Mouse (Mus musculus) intestine, embryonic 16.5 days (tissue): ENCODE measurements around the gene Syvn1. TPM values are rescaled to one million over a fixed set of nuclear protein-coding genes. Genes with fewer than 3 reads are reported as not detected.

Experiments
- ATAC-seq: fragments of 200-750 bp; cut with Nextera tagmentation; 2 replicates; pipeline ENCODE4 v1.8.0; 2017; ENCODE audit warnings: moderate TSS enrichment, moderate library complexity
- H3K27ac ChIP-seq: fragments of 300-500 bp; sonication (generic); 2 replicates; pipeline ENCODE4 v1.5.1; 2014; ENCODE audit warnings: mild to moderate bottlenecking, low read length
- H3K27me3 ChIP-seq: fragments of 300-500 bp; sonication (generic); replicated peaks from 2 replicates; pipeline ENCODE4 v1.6.1; 2014; ENCODE audit warnings: low read length, control low read depth, mixed read lengths; ENCODE audit not compliant: control insufficient read depth, insufficient read depth
- H3K36me3 ChIP-seq: fragments of 300-500 bp; sonication (generic); 2 replicates; pipeline ENCODE4 v1.6.1; 2014; ENCODE audit warnings: low read length, control low read depth; ENCODE audit not compliant: control insufficient read depth, insufficient read depth
- H3K4me1 ChIP-seq: fragments of 300-500 bp; sonication (generic); 2 replicates; pipeline ENCODE4 v1.6.1; 2014; ENCODE audit warnings: low read length, control low read depth, mixed read lengths; ENCODE audit not compliant: control insufficient read depth, insufficient read depth
- H3K4me2 ChIP-seq: fragments of 300-500 bp; sonication (generic); 2 replicates; pipeline ENCODE4 v1.6.1; 2014; ENCODE audit warnings: low read depth, low read length, control low read depth
- H3K4me3 ChIP-seq: fragments of 300-500 bp; sonication (generic); 2 replicates; pipeline ENCODE4 v1.5.1; 2014; ENCODE audit warnings: mild to moderate bottlenecking, low read length
- H3K9ac ChIP-seq: fragments of 300-500 bp; sonication (generic); 2 replicates; pipeline ENCODE4 v1.6.1; 2014; ENCODE audit warnings: low read depth, low read length
- H3K9me3 ChIP-seq: fragments of 300-500 bp; sonication (generic); 2 replicates; pipeline ENCODE4 v1.6.1; 2016; ENCODE audit warnings: low read length, control low read depth; ENCODE audit not compliant: control insufficient read depth
- WGBS: fragments of 180-500 bp; shearing (Covaris S2); extraction: QIAGEN DNeasy Blood & Tissue Kit; methylation state at CpG from one replicate; pipeline ENCODE4 v1.1.7; 2014; 5-methylcytosine and 5-hydroxymethylcytosine counted together
- polyA plus RNA-seq: library from polyadenylated mRNA; unstranded; fragments of >200 nt; fragmentation: Nextera tagmentation; extraction: Ambion mirVana; gene quantifications from 2 replicates; pipeline ENCODE4 v1.2.1, GENCODE M21; 2015

The Syvn1 gene
- polyA plus RNA-seq, result 29.1 and 36.4 TPM in 2 replicates

DNA sequence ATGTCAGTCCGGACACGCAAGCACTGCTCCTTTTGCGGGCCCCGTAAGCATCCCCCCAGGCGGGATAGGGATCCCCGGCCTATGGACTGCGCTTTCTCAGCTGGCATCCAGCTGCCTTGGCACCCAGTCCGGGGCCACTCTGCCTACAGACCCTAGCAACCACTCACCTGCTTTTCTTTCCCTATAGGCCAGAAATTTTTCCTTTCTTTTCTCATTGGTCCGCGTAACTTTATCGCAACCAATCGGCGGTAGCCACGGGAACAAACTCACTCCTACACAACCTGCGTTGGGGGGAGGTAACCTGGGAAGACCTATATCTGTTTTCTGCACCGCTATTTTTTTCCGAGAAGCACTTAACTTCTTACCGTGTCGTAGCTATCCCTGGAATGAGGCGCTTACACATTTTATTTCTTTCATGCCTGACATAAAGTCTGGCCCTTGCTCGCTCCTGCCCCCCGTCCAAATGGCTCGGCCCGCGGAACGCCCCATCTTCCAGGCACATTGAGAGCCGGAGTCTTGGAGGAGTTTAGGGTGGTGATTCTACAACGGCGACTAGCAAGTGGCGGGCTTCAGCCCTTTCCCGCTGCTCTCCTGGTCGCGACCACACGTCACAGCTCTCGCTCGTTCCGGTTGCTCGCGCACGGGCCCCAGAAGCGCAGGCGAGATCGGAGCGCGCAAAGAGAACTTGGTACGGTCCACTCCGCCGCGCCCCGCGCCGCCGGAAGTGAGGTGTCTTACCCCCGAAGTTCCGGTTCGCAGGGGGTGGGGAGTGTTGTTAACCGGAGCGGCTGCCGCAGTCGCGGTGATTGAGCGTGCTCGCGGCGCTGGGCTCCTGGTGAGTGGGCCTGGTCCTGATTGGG is at the start of gene Syvn1:
Syvn1 (plus strand) TSS at position 283 of the 860 bp plus-strand sequence.
- H3K4me2 ChIP-seq, result peak within 1 kb of the TSS; percentile 77
- H3K9me3 ChIP-seq, result no peaks in the 10 kb centered on the region
- peak within 1 kb of the TSS; percentile 80 for H3K4me3 ChIP-seq
- H3K27me3 ChIP-seq, result no peaks in the 10 kb centered on the region
- H3K4me1 ChIP-seq, result peaks cover 12% of the 10 kb centered on the region
- peak within 1 kb of the TSS; percentile 99 for H3K27ac ChIP-seq
- WGBS, result under 1% methylated on average over 65 of the region's 65 CpGs
- H3K9ac ChIP-seq, result peak within 1 kb of the TSS; percentile 94
- ATAC-seq, result peak; percentile 92
- H3K36me3 ChIP-seq, result peaks cover 31% of the 10 kb centered on the region

DNA sequence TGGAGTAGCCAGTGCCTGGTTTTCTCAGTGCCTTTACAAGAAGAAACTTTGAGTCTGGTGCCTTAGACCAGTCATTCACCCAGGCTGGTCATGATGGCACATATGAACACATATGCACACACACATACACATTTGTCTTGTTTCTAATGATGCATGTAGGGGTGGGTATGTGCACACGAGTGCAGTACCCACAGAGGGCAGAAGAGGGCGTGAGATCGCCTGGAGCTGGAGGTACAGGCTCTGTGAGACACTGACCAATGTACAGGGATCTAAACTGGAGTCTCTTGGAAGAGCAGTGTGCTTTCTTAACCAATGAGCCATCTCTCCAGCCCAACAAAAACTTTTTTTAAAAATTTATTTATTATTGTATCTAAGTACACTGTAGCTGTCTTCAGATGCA is 48.2 kb upstream of the Syvn1 start:
- Histone ChIP-seq H3K36me3 (no peaks in the 10 kb centered on the region), H3K9me3 (no peaks in the 10 kb centered on the region), H3K27ac (no peak overlapping the region), H3K4me3 (no peak overlapping the region), H3K27me3 (no peaks in the 10 kb centered on the region), H3K4me2 (no peak overlapping the region), H3K4me1 (no peaks in the 10 kb centered on the region), H3K9ac (no peak overlapping the region)
- 78% methylated on average over 3 of the region's 3 CpGs for WGBS
- no peak for ATAC-seq

DNA sequence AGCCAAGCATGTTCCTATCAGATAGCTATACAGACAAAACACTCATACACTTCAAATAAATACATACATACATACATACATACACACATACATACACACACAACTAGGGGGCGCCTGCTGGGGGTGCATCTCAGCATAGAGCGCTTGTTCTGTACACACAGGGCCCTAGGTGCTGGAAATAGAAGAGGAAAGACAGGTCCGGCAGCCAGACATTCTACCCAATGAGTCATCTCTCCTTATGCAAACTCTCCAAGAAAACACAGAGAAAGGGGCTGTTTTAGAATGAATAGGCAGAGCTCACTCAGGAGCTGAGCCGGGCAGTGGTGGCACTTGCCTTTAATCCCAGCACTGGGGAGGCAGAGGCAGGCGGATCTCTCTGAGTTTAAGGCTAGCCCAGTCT is 46.4 kb upstream of the Syvn1 start:
- Histone ChIP-seq H3K27me3 (no peaks in the 10 kb centered on the region), H3K27ac (no peak overlapping the region), H3K36me3 (no peaks in the 10 kb centered on the region), H3K9me3 (no peaks in the 10 kb centered on the region), H3K4me2 (no peak overlapping the region), H3K4me1 (no peaks in the 10 kb centered on the region), H3K9ac (no peak overlapping the region), H3K4me3 (no peak overlapping the region)
- 79% methylated on average over 5 of the region's 5 CpGs for WGBS
- no peak for ATAC-seq

DNA sequence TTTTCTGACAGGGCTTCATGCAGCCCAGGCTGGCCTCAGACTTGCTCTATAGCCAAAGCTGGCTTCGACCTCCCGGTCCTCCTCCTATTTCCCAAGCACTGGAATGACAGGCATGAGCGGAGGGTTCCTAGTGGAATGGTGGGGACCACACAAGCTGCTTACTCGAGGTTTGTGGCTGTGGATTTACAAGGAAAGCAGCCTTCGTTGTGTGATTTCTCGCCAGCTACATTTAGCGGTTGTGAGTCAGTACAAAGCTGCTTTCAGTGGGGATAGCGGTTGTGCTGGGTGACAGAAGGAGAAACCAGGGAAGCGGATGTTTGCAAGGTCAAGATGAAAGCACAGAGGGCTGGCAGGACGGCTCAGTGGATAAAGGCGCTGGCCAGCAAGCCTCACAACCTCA is 40.8 kb upstream of the Syvn1 start:
- H3K4me1 ChIP-seq, result no peaks in the 10 kb centered on the region
- H3K9me3 ChIP-seq, result no peaks in the 10 kb centered on the region
- no peaks in the 10 kb centered on the region for H3K27me3 ChIP-seq
- H3K9ac ChIP-seq, result no peak overlapping the region
- WGBS, result 61% methylated on average over 11 of the region's 11 CpGs
- H3K4me2 ChIP-seq, result no peak overlapping the region
- ATAC-seq, result no peak
- no peaks in the 10 kb centered on the region for H3K36me3 ChIP-seq
- no peak overlapping the region for H3K27ac ChIP-seq
- no peak overlapping the region for H3K4me3 ChIP-seq

DNA sequence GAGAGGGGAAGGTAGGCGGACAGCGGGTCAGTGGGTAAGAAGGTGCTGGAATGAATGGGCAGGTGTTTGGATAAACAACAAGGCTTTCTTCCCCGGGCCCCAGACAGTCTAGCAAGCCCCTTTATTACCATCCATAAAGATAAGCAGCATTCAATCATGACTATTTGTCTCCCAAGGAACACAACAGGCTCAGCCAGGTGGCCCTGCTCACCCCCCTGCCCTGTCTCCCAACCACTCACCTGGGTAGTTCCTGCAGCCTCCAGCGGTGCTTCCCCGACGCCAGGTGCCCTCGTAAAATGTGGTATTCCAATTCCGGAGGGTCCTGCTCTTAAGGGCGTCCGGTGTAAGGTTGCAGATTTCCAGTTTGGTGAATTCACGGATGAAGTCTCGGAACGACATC is 39.4 kb upstream of the Syvn1 start:
- Histone ChIP-seq H3K27me3 (no peaks in the 10 kb centered on the region), H3K4me2 (no peak overlapping the region)
- 45% methylated on average over 13 of the region's 13 CpGs for whole genome bisulfite sequencing

DNA sequence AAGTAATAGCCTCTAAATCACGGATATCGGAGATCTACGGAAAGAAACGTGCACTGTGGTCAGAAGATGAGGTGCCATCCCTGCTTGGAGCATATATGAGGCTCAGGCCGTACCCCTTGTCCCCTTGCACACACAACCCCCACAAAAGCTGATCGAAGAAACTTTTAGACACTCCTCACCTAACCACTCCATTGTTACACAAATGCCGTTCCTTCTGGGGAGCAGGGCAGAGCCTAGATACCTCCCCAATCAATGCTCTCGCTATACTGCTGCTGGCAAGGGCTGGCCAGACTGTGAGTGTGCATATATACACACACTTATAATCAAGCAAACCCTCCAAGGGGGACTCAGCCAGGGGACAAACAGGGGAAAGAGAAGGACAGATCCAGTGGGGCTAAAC is 37.2 kb upstream of the Syvn1 start:
- no peaks in the 10 kb centered on the region for H3K4me1 ChIP-seq
- no peak overlapping the region for H3K4me2 ChIP-seq
- no peak for ATAC-seq
- 83% methylated on average over 8 of the region's 8 CpGs for WGBS
- H3K9ac ChIP-seq, result no peak overlapping the region
- no peaks in the 10 kb centered on the region for H3K36me3 ChIP-seq
- H3K27me3 ChIP-seq, result no peaks in the 10 kb centered on the region
- no peaks in the 10 kb centered on the region for H3K9me3 ChIP-seq
- no peak overlapping the region for H3K4me3 ChIP-seq
- H3K27ac ChIP-seq, result no peak overlapping the region

More for the DNA sequence above, 39.4 kb upstream of the Syvn1 start:
- no peaks in the 10 kb centered on the region for H3K4me1 ChIP-seq
- no peaks in the 10 kb centered on the region for H3K9me3 ChIP-seq
- no peaks in the 10 kb centered on the region for H3K36me3 ChIP-seq
- no peak overlapping the region for H3K4me3 ChIP-seq
- no peak overlapping the region for H3K27ac ChIP-seq
- peak; percentile 93 for ATAC-seq
- H3K9ac ChIP-seq, result no peak overlapping the region

DNA sequence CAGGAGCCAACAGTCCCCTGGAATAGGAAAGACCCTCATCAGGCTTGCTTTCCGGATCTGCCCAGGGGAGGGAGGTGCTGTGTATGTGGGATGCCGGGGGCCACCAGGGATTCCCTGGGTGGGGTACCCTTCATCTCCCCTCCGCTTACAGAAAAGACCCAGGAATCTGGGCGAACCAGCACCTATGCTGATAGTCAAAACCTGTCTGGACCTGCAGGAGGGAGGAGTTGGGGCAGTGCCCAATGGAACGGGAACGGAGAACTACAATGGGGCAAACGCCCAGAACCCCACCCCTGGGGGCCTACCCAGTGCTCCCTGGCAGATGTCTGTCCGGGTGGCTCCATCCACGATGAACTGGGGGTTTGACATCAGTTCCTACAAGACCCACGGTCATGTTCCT is 32.7 kb upstream of the Syvn1 start:
- H3K36me3 ChIP-seq, result no peaks in the 10 kb centered on the region
- 87% methylated on average over 10 of the region's 10 CpGs for WGBS
- peaks cover 13% of the 10 kb centered on the region for H3K4me1 ChIP-seq
- ATAC-seq, result no peak
- no peak overlapping the region for H3K9ac ChIP-seq
- H3K9me3 ChIP-seq, result no peaks in the 10 kb centered on the region
- H3K4me2 ChIP-seq, result no peak overlapping the region
- H3K27ac ChIP-seq, result no peak overlapping the region
- H3K4me3 ChIP-seq, result no peak overlapping the region
- no peaks in the 10 kb centered on the region for H3K27me3 ChIP-seq

DNA sequence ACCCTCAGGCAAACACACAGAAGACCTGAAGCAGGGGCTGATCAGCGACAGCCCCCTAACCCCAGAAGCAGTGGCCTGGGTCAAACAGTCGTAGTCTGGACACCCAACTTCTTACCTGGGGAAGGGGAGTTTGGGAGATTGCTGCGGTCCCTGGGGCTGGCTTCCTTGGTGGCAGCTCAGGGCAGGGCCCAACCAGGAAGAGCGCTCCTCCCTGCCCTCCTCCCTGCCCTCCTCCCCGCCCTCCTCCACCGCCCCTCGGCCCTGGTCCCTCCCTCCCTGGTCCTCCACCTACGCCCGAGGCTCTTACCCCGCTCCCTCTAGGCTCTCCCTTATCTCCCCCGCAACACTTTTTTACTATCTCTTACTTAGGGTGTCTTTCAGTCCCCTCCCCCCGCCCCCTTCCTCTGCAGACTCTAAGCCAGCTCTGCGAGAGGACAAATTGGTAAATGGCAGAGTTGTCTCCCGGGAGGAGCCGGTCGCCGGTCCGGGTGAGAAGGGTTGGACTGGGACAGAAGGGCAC is 31.3 kb upstream of the Syvn1 start:
- ATAC-seq, result peak; percentile 92
- Histone ChIP-seq H3K9me3 (no peaks in the 10 kb centered on the region), H3K9ac (peak overlapping the region; percentile 78), H3K4me1 (peaks cover 13% of the 10 kb centered on the region), H3K27me3 (no peaks in the 10 kb centered on the region), H3K4me2 (peak overlapping the region; percentile 92), H3K27ac (peak overlapping the region; percentile 34), H3K4me3 (peak overlapping the region; percentile 64), H3K36me3 (no peaks in the 10 kb centered on the region)
- WGBS, result 2% methylated on average over 18 of the region's 18 CpGs

DNA sequence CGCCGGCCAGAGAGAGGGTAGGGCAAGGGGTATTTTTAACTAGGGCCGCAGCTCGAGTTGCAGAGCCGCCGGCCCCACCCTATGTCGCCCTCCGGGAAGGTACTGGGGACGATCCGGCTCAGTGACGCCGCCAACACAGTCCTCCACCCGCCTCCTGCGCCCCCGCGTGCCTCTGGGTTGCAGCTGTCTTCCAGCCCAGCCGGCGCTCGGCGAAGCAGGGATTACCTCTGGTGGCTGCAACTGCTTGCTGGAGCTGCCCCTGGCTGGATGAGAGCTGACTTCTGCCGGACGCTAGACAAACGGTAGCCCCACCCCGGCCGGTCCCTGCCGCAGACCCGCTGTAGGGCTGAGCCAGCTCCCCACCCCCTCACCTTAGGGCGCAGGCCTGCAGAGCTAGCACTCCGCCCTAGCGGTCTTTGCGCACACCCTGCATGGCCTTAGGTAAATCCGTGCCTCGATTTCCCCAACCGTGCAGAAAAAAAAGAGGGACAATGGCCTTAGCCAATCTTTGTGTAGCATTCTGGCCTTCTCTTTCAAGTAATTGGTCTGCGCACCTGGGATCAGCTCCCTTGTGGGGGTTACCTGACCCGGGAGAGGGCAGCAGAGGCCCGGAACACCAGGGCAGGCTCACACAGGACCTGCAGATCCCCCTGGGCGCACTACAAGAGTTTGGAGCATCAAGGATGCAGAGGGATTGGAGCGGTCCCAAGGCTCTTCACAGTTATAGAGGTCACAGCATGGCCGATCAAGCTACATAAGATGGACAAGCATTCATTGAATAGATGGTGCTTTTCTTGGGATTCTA is 30.7 kb upstream of the Syvn1 start, which contains the start of gene Capn1:
Capn1 (minus strand) TSS at position 387 of the 805 bp plus-strand sequence.
- H3K4me2 ChIP-seq, result peak within 1 kb of the TSS; percentile 92
- 3% methylated on average over 38 of the region's 40 CpGs for WGBS
- peaks cover 13% of the 10 kb centered on the region for H3K4me1 ChIP-seq
- peak; percentile 83 for ATAC-seq
- peak within 1 kb of the TSS; percentile 34 for H3K27ac ChIP-seq
- H3K9me3 ChIP-seq, result no peaks in the 10 kb centered on the region
- H3K27me3 ChIP-seq, result no peaks in the 10 kb centered on the region
- no peaks in the 10 kb centered on the region for H3K36me3 ChIP-seq
- H3K9ac ChIP-seq, result peak within 1 kb of the TSS; percentile 78
- peak within 1 kb of the TSS; percentile 64 for H3K4me3 ChIP-seq
